Mouse (Mus musculus) hindbrain, postnatal 0 days (tissue): ENCODE measurements at regions not wholly inside any gene's neighbourhood (a gene's known extent, or its start where the extent isn't known, plus 50 kb on each side); places are given as distances from the start of the nearest gene placed in this dataset.

Source experiments
- ATAC-seq: fragments of 200-750 bp; cut with Nextera tagmentation; 2 replicates; pipeline ENCODE4 v1.8.0; 2017; ENCODE audit warnings: mild to moderate bottlenecking, moderate TSS enrichment, moderate library complexity
- DNase-seq: peaks from one replicate; pipeline ENCODE4 v3.0.0-alpha.2; 2015; ENCODE audit warnings: low spot score
- H3K27ac ChIP-seq: fragments of 300-500 bp; sonication (generic); 2 replicates; pipeline ENCODE4 v1.5.1; 2014; ENCODE audit warnings: mild to moderate bottlenecking
- H3K27me3 ChIP-seq: fragments of 300-500 bp; sonication (generic); 2 replicates; pipeline ENCODE4 v1.6.1; 2014; ENCODE audit warnings: low read length, mixed read lengths; ENCODE audit not compliant: insufficient read depth
- H3K36me3 ChIP-seq: fragments of 300-500 bp; sonication (generic); 2 replicates; pipeline ENCODE4 v1.6.1; 2014; ENCODE audit warnings: low read length, mixed read lengths; ENCODE audit not compliant: insufficient read depth
- H3K4me1 ChIP-seq: fragments of 300-500 bp; sonication (generic); 2 replicates; pipeline ENCODE4 v1.6.1; 2014; ENCODE audit warnings: antibody characterized with exemption, low read length, mixed read lengths; ENCODE audit not compliant: insufficient read depth
- H3K4me2 ChIP-seq: fragments of 300-500 bp; sonication (generic); 2 replicates; pipeline ENCODE4 v1.6.1; 2014; ENCODE audit warnings: low read depth, mild to moderate bottlenecking, low read length, moderate library complexity, mixed read lengths
- H3K4me3 ChIP-seq: fragments of 300-500 bp; sonication (generic); 2 replicates; pipeline ENCODE4 v1.5.1; 2014; ENCODE audit warnings: low read length
- H3K9ac ChIP-seq: fragments of 300-500 bp; sonication (generic); replicated peaks from 2 replicates; pipeline ENCODE4 v1.6.1; 2014; ENCODE audit warnings: mild to moderate bottlenecking, low read length, moderate library complexity, mixed read lengths
- H3K9me3 ChIP-seq: fragments of 300-500 bp; sonication (generic); 2 replicates; pipeline ENCODE4 v1.6.1; 2016; ENCODE audit warnings: low read length, mixed read lengths
- CTCF ChIP-seq: IDR thresholded peaks from 2 replicates; pipeline ENCODE4 v1.5.1; 2016; ENCODE audit warnings: antibody characterized with exemption, control low read depth, low read depth
- WGBS: fragments of 180-500 bp; shearing (Covaris S2); extraction: QIAGEN DNeasy Blood & Tissue Kit; methylation state at CpG from one replicate; pipeline ENCODE4 v1.1.7; 2014; 5-methylcytosine and 5-hydroxymethylcytosine counted together

- Histone ChIP-seq H3K27ac (no peak overlapping the region), H3K9ac (no peak overlapping the region), H3K4me1 (no peaks in the 10 kb centered on the region), H3K27me3 (no peaks in the 10 kb centered on the region), H3K4me2 (no peak overlapping the region), H3K4me3 (no peak overlapping the region), H3K36me3 (no peaks in the 10 kb centered on the region), H3K9me3 (no peaks in the 10 kb centered on the region)
- 74% methylated on average over 5 of the region's 5 CpGs for WGBS
- no peak for TF ChIP-seq CTCF
- ATAC-seq, result no peak
- no peak for DNase-seq
Observed at GRCm38 (mm10) chr2:137489181-137489682, 372.8 kb upstream of the Jag1 start.

- TF ChIP-seq CTCF, result no peak
- no peaks in the 10 kb centered on the region for H3K27me3 ChIP-seq
Observed at GRCm38 (mm10) chr2:137468769-137469168, 352.3 kb upstream of the Jag1 start.

GRCm38 (mm10) chr2:137457061-137457753, 340.8 kb upstream of the Jag1 start:
- WGBS, result 31% methylated on average over 4 of the region's 4 CpGs
- H3K27me3 ChIP-seq, result no peaks in the 10 kb centered on the region
- no peak overlapping the region for H3K9ac ChIP-seq
- no peaks in the 10 kb centered on the region for H3K4me1 ChIP-seq
- TF ChIP-seq CTCF, result no peak
- DNase-seq (peak; percentile 38), ATAC-seq (peak; percentile 73)
- H3K36me3 ChIP-seq, result no peaks in the 10 kb centered on the region
- H3K9me3 ChIP-seq, result no peaks in the 10 kb centered on the region
- no peak overlapping the region for H3K4me2 ChIP-seq
- H3K4me3 ChIP-seq, result no peak overlapping the region
- no peak overlapping the region for H3K27ac ChIP-seq

More at GRCm38 (mm10) chr2:137468769-137469168, 352.3 kb upstream of the Jag1 start:
- DNase-seq (no peak), ATAC-seq (no peak)
- H3K4me2 ChIP-seq, result no peak overlapping the region
- H3K4me3 ChIP-seq, result no peak overlapping the region
- no peak overlapping the region for H3K9ac ChIP-seq
- no peaks in the 10 kb centered on the region for H3K9me3 ChIP-seq
- WGBS, result 63% methylated on average over 1 of the region's 1 CpGs
- no peak overlapping the region for H3K27ac ChIP-seq
- H3K36me3 ChIP-seq, result no peaks in the 10 kb centered on the region
- H3K4me1 ChIP-seq, result no peaks in the 10 kb centered on the region

GRCm38 (mm10) chr2:137456436-137456835, 340.0 kb upstream of the Jag1 start:
- TF ChIP-seq CTCF, result no peak
- Histone ChIP-seq H3K4me2 (no peak overlapping the region), H3K4me1 (no peaks in the 10 kb centered on the region), H3K4me3 (no peak overlapping the region), H3K36me3 (no peaks in the 10 kb centered on the region), H3K9me3 (no peaks in the 10 kb centered on the region), H3K27ac (no peak overlapping the region), H3K9ac (no peak overlapping the region), H3K27me3 (no peaks in the 10 kb centered on the region)
- no peak for ATAC-seq
- WGBS, result 78% methylated on average over 3 of the region's 3 CpGs
- DNase-seq, result no peak

GRCm38 (mm10) chr2:137446919-137447318, 330.5 kb upstream of the Jag1 start:
- H3K4me3 ChIP-seq, result no peak overlapping the region
- H3K4me2 ChIP-seq, result no peak overlapping the region
- H3K9me3 ChIP-seq, result no peaks in the 10 kb centered on the region
- no peak for TF ChIP-seq CTCF
- DNase-seq (no peak), ATAC-seq (no peak)
- H3K9ac ChIP-seq, result no peak overlapping the region
- H3K27me3 ChIP-seq, result no peaks in the 10 kb centered on the region
- H3K4me1 ChIP-seq, result no peaks in the 10 kb centered on the region
- WGBS, result 84% methylated on average over 7 of the region's 7 CpGs
- H3K36me3 ChIP-seq, result no peaks in the 10 kb centered on the region
- H3K27ac ChIP-seq, result no peak overlapping the region

- no peak for ATAC-seq
- no peak overlapping the region for H3K9ac ChIP-seq
- H3K27me3 ChIP-seq, result no peaks in the 10 kb centered on the region
- H3K4me2 ChIP-seq, result no peak overlapping the region
- no peaks in the 10 kb centered on the region for H3K4me1 ChIP-seq
- no peak overlapping the region for H3K27ac ChIP-seq
- no peaks in the 10 kb centered on the region for H3K9me3 ChIP-seq
- WGBS, result 81% methylated on average over 5 of the region's 5 CpGs
- H3K4me3 ChIP-seq, result no peak overlapping the region
- no peak for TF ChIP-seq CTCF
- H3K36me3 ChIP-seq, result no peaks in the 10 kb centered on the region
- DNase-seq, result no peak
Observed at GRCm38 (mm10) chr2:137437741-137438140, 321.3 kb upstream of the Jag1 start.

GRCm38 (mm10) chr2:137436161-137436560, 319.7 kb upstream of the Jag1 start:
- H3K4me2 ChIP-seq, result no peak overlapping the region
- H3K4me1 ChIP-seq, result no peaks in the 10 kb centered on the region
- no peak overlapping the region for H3K27ac ChIP-seq
- ATAC-seq (no peak), DNase-seq (no peak)
- H3K9me3 ChIP-seq, result no peaks in the 10 kb centered on the region
- TF ChIP-seq CTCF, result no peak
- no peaks in the 10 kb centered on the region for H3K27me3 ChIP-seq
- H3K4me3 ChIP-seq, result no peak overlapping the region
- H3K9ac ChIP-seq, result no peak overlapping the region
- 81% methylated on average over 4 of the region's 4 CpGs for WGBS
- no peaks in the 10 kb centered on the region for H3K36me3 ChIP-seq
